Mouse (Mus musculus) small intestine, adult 2 months (tissue): Measurements from ENCODE around the gene Pcgf2.

Experiments
- CTCF ChIP-seq: fragments of 200-500 bp; IDR thresholded peaks from 2 replicates; pipeline ENCODE4 v1.5.1; 2012; ENCODE audit warnings: low read depth, mild to moderate bottlenecking, control low read depth, inconsistent platforms, low read length, moderate library complexity, mixed read lengths; ENCODE audit not compliant: insufficient replicate concordance, insufficient read length; ENCODE audit errors: extremely low read depth
- POLR2A ChIP-seq: fragments of 200-500 bp; IDR thresholded peaks from 2 replicates; pipeline ENCODE4 v1.6.1; 2012; ENCODE audit warnings: low read depth, mild to moderate bottlenecking, control low read depth, inconsistent platforms, low read length, moderate library complexity

GRCm38 (mm10) chr11:97678301-97678700, 22.0 kb downstream of the Pcgf2 start:
- no peak for TF ChIP-seq CTCF
- TF ChIP-seq POLR2A = no peak
